Mouse (Mus musculus) urinary bladder, postnatal 36 days (tissue): Measurements from ENCODE around the gene Vav2.

Experiments used
- DNase-seq, 2 experiments: peaks; one replicate each; pipeline ENCODE4 v3.0.0; 2022; ENCODE audit warnings: low spot score in 2 of 2, mixed read lengths in 1 of 2

The Vav2 gene

DNA sequence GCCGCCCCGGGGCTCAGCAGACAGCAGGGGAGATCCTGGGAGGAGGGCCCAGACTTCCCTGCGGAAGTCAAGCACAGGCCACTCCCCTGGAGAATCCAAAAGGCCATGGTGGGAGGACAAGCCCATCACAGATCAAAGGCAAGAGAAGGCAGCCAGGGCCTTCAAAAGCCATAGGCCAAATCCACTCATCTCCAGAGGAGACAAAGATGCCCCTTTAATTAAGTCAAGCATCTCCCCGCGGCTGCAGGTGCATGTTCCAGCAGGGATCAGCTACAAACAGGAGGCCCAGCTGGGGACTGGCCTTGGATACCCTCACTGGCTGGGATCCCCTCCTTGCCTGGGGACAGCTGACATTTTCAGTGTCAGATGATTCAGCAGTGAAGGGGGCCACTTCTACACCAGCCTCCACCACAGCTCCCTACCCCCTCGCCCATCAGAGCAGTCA is 105.4 kb downstream of the Vav2 start:
- no peak for DNase-seq

GRCm38 (mm10) chr2:27320820-27321219 is 106.0 kb downstream of the Vav2 start:
- DNase-seq = no peak

GRCm38 (mm10) chr2:27318606-27319005 is 108.2 kb downstream of the Vav2 start:
- no peak for DNase-seq

DNA sequence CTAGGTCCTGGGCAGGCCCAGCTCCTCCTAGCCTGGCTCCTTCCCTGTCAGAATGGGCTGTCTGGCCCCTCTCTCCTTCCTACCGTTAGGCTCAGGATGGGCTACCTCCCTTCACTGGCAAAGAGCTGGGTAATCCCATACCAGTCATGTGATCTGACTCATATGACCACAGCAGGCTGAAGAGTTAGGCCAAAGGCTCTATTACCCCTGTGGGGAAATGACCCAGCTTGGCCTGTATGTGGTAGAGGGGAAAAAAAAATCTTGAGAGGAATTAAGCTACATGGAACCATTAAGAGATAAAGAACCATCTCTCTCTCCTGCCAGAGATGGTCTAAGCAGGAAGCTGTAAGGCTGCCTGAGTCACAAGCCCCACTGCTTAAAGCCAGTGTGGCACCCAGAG is 108.6 kb downstream of the Vav2 start:
- DNase-seq = no peak

- DNase-seq = no peak
Observed at GRCm38 (mm10) chr2:27316167-27316566, 110.7 kb downstream of the Vav2 start.

GRCm38 (mm10) chr2:27314269-27314668 is 112.6 kb downstream of the Vav2 start:
- DNase-seq = no peak

DNA sequence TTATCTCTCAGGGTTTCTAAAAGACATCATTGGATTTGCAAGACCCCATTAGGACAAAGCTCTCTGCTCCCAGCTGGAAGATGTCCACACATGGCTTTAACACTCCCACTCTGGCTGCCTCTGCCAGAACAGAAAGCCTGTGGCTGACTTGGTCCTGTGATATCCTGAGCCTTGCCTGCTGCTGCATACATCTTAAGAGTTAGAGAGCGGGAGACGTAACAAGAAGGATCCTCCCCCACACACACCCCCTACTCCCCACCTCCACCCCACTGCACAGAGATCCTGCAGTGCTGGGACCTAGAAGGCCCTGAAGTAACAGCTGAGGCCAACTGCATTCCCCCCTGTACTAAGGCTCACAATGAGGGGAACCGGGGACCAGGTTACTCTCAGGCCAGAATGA is 114.3 kb downstream of the Vav2 start:
- no peak for DNase-seq

DNA sequence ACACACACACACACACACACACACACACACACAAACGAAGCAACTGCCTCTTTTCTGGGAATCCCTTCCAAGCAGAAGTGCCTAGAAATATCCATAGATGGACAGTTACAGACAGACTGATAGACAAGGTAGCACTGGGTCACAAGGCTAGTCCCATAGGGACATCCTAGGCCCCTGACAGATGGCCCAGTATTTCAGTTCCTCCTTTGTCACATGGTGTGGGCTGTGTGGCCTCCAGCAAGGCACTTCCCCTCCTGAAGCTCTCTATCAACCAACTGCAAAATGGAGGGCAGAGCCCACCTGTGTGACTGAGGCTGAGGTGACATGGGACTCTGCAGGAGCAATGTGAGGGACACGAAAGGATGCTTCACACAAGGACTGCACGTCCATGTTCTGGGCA is 115.2 kb downstream of the Vav2 start:
- DNase-seq = no peak

- DNase-seq = no peak
Observed at GRCm38 (mm10) chr2:27310908-27311307, 115.9 kb downstream of the Vav2 start.

- no peak for DNase-seq
Observed at GRCm38 (mm10) chr2:27310221-27310620, 116.6 kb downstream of the Vav2 start.

GRCm38 (mm10) chr2:27306628-27307027 is 120.2 kb downstream of the Vav2 start:
- DNase-seq = no peak

DNA sequence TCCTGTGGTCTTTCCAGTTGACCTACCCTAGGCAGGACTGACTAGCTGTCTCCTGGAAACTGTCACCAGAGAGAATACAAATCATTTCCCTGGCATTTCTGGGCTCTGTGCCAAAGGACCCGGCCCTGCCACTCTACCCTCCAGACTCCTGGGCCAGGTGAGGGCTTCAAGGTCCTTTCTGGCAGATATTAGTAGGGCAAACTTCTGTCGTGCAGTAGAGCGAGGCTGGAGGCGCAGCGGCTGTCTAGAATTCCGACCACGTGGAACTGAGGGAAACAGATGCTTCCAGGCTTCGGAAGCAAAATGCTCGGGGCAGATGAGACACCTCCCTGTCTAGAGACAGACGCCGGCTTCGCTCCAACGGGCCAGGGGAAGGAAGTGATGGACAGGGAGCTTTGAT is 122.1 kb downstream of the Vav2 start:
- DNase-seq = peak in 1 of 2 experiments; percentile 49

DNA sequence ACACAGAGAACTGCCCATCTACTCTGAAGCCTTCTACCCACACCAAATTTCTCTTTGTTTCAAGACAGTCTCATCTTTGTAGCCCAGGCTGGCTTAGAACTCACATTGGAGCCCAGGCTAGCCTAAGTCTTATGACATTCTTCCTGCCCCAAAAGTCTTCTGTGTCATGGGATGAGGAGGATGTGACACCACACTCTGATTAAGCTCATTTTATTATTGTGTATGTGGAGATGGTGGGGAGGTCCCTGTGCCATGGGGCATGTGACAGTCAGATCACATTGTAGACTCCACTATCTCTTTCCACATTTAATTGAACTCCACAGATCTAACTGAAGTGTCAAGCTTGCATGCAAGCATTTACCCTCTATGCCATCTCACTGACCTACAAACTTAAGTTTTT is 122.8 kb downstream of the Vav2 start:
- no peak for DNase-seq

DNA sequence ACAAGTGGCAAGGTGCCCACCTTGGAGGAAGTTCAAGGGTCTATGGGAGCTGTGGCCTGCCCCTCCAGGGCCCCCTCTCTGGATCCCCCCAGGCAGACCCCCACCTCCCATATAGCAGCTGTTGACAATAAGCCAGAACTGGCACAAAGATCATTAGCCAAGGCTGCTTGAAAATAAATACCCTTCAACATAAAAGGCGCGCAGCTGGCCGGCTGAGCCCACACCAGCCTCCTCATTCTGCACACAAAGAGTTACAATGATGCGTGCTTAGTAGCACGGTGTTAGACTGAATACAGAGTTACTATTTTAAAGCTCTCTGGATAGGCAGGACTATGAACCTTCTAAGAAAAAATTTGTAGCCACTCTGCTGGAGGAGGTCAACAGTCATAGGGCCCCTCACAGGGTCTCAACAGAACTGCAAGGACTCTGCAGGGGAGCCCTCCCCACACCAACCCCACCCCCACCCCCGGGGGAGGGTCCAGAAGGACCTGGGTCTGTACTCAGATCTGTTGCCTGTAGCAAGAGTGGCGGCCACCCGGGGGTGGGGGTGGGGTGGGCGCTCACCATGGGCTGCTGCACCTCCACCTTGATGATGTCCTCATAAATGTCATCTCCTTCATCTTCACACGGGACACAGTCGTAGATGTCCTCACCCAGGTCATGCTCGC is 125.3 kb downstream of the Vav2 start:
- DNase-seq = no peak

DNA sequence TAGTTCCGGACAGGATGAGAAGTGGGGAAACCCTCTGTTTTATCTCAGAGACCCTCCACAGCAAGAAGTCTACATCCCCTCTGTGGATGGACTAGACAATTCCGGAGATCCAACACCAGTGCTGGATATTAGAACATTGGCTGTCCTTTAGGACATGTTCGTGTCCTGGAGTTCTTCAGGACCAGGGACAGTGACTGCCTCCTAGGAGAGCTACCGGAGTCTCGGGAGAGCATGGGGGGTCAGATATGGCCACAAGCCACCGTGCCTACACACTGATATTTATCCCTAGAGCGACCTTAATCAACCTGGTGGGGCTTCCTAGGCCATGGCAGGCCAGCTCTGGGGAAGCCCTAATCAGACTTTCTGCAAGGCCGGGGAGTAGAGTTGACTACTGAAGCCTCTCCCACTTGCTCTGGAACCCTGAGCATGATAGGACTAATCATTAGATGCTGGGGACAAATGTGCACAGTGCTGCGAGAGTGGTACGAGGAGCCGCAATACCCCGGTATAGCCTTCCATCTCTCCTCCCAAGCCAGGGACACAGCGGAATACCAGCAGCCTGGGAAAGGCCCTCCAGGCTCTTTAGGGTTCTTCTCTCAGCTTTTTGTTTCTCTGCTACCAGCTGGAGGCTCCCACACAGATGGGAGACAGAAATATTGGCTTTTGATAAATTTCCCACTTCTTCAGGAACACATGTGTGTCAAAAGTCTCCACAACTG is 125.9 kb downstream of the Vav2 start:
- DNase-seq = no peak

- DNase-seq = no peak
Observed at GRCm38 (mm10) chr2:27296656-27297406, 130.0 kb downstream of the Vav2 start.

DNA sequence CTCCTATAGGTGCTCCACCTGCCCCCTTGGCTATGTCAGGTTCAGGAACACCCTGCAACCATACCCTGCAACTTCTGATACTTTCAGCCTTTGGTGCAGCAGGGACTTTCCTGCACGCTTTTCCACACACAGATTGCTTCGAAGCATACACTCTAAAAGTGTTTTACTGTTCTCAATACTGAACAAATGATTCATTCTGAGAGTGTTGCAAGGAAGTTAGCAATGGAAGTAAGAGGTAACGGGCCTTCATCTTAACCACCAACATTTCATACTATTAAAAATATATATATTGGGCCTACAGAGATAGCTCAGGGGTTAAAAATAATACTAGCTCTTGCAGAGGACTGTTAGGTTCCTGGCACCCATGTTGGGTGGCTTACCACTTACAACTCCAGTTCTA is 132.1 kb downstream of the Vav2 start:
- no peak for DNase-seq

DNA sequence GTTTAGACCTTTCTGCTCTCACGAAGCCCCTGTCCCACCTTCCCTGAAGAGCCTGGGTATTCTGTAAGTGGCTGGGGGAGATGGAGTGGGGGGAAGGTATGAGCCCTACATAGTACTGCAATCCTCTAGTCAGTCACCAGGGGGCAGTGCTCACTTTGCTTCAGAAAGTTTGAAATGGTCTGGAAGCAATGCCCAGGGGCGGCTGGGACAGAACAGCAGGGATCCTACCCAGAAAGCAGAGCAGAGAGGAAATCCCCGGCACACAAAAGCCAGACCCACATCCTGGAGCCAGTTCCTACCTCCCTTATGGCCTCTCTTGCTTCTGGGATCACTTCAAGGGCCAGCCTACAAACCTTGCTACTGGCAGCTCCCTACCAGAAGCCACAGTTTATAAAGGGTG is 137.8 kb downstream of the Vav2 start:
- DNase-seq = peak; percentile 66 to 75

- no peak for DNase-seq
Observed at GRCm38 (mm10) chr2:27286971-27287710, 139.7 kb downstream of the Vav2 start.

DNA sequence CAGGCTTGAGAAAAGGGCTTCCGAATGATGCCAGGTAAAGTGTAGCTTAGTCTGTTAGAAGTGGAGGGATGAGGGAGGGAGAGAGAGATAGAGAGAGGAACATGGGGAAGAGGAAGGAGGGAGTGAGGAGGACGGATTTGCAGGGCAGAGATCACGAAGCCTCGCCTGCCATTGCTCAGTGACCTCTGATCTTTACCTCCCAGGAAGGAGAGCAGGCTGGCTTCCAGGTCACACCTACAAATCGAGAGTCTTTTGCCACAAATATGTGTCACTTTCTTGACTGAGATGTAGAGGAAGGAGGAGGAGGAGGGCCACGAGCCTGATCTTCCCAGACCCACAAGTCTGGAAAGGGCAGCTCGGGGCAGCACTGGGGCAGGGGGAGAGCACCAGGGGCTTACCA is 142.4 kb downstream of the Vav2 start:
- no peak for DNase-seq

GRCm38 (mm10) chr2:27281771-27282170 is 145.1 kb downstream of the Vav2 start:
- DNase-seq = no peak
